ENCODE assay signal across 11 mouse cellular contexts in genomic region chr8:108702201-108702600, GRCm38 (mm10).
DNase-seq lines count a peak whose midpoint lies in the region; ATAC-seq and TF ChIP-seq lines count a peak whose summit lies in the region.
"Had no signal": no experiment of that assay in that cellular context is flagged by ENCODE, and none has a peak within 500 bp of the region (broad histone marks: within the 10 kb centered on the region; RNA-seq: fewer than 3 reads in every experiment).

No protein-coding gene starts in this region.

- TF ChIP-seq CTCF in lung, adult 2 months (IDR thresholded peaks at IDR 0.05; ENCODE audit: insufficient read depth, low read length): no peak
- TF ChIP-seq CTCF in forebrain, postnatal 0 days (IDR thresholded peaks at IDR 0.05; ENCODE audit: low read depth): no peak

- peak overlapping the region; percentile 99; the same call in 1 of the 2 replicates for H3K9ac ChIP-seq in lung, embryonic 15.5 days
- peak overlapping the region; percentile 33; the same call in 1 of the 2 replicates for H3K9ac ChIP-seq in forebrain, postnatal 0 days
- H3K9ac ChIP-seq in limb, embryonic 15.5 days: no peak overlapping the region
- H3K9ac ChIP-seq in stomach, embryonic 16.5 days (ENCODE audit: low read length): peak overlapping the region; percentile 54

- 55% methylated on average over 1 of the region's 1 CpGs for WGBS in lung, embryonic 15.5 days
- 90% methylated on average over 1 of the region's 1 CpGs for whole genome bisulfite sequencing in lung, adult 2 months
- WGBS in forebrain, postnatal 0 days: 19% methylated on average over 1 of the region's 1 CpGs
- 58% methylated on average over 1 of the region's 1 CpGs for WGBS in limb, embryonic 15.5 days
- WGBS in stomach, embryonic 16.5 days: 64% methylated on average over 1 of the region's 1 CpGs

- peaks cover 45% of the 10 kb centered on the region for H3K4me1 ChIP-seq in lung, embryonic 15.5 days
- H3K4me1 ChIP-seq in lung, adult 2 months (ENCODE audit: control insufficient read depth, insufficient read depth, low read length): peaks cover 7% of the 10 kb centered on the region
- H3K4me1 ChIP-seq in forebrain, postnatal 0 days (ENCODE audit: insufficient read depth): no peaks in the 10 kb centered on the region
- peaks cover 20% of the 10 kb centered on the region for H3K4me1 ChIP-seq in limb, embryonic 15.5 days
- peaks cover 25% of the 10 kb centered on the region for H3K4me1 ChIP-seq in stomach, embryonic 16.5 days (ENCODE audit: control insufficient read depth, insufficient read depth, low read length)

- H3K9me3 ChIP-seq in lung, embryonic 15.5 days: no peaks in the 10 kb centered on the region
- no peaks in the 10 kb centered on the region for H3K9me3 ChIP-seq in forebrain, postnatal 0 days (ENCODE audit: low read length)
- H3K9me3 ChIP-seq in limb, embryonic 15.5 days: no peaks in the 10 kb centered on the region
- H3K9me3 ChIP-seq in stomach, embryonic 16.5 days (replicated peaks; ENCODE audit: control insufficient read depth, low read length): no peaks in the 10 kb centered on the region

- ATAC-seq in lung, embryonic 15.5 days (ENCODE audit: borderline replicate concordance, extremely low read depth, low FRiP score, low TSS enrichment): no peak
- no peak for ATAC-seq in forebrain, postnatal 0 days
- ATAC-seq in limb, embryonic 15.5 days (ENCODE audit: insufficient number of reproducible peaks, low FRiP score, low TSS enrichment, low read depth): no peak
- ATAC-seq in stomach, embryonic 16.5 days (ENCODE audit: insufficient read depth, low FRiP score): no peak
- no peak for ATAC-seq in erythroblast, adult 5-6 weeks (replicated peaks; ENCODE audit: low FRiP score, poor library complexity, severe bottlenecking)

- no peak for TF ChIP-seq POLR2A in lung, adult 2 months (IDR thresholded peaks at IDR 0.05; ENCODE audit: borderline replicate concordance, extremely low read depth, low read depth, low read length)

- peak overlapping the region; percentile 98; the same call in 1 of the 2 replicates for H3K27ac ChIP-seq in lung, embryonic 15.5 days
- no peak overlapping the region for H3K27ac ChIP-seq in forebrain, postnatal 0 days (ENCODE audit: low read depth, low read length)
- H3K27ac ChIP-seq in limb, embryonic 15.5 days: peak overlapping the region; percentile 98
- H3K27ac ChIP-seq in stomach, embryonic 16.5 days (ENCODE audit: low read length): no peak overlapping the region
- H3K27ac ChIP-seq: macrophage had no signal

- H3K36me3 ChIP-seq in lung, embryonic 15.5 days: no peaks in the 10 kb centered on the region
- no peaks in the 10 kb centered on the region for H3K36me3 ChIP-seq in forebrain, postnatal 0 days (ENCODE audit: insufficient read depth)
- no peaks in the 10 kb centered on the region for H3K36me3 ChIP-seq in limb, embryonic 15.5 days
- H3K36me3 ChIP-seq in stomach, embryonic 16.5 days (ENCODE audit: control insufficient read depth, insufficient read depth, low read length): no peaks in the 10 kb centered on the region

- peak overlapping the region; percentile 70 for H3K4me2 ChIP-seq in lung, embryonic 15.5 days
- no peak overlapping the region for H3K4me2 ChIP-seq in forebrain, postnatal 0 days (ENCODE audit: low read depth)
- H3K4me2 ChIP-seq in limb, embryonic 15.5 days: peak overlapping the region; percentile 60
- peak overlapping the region; percentile 60 for H3K4me2 ChIP-seq in stomach, embryonic 16.5 days (ENCODE audit: low read depth, low read length)

- no peak for DNase-seq in lung, adult 2 months
- DNase-seq in forebrain, postnatal 0 days: no peak
- no peak for DNase-seq in testis, postnatal 14 days (ENCODE audit: low spot score)
- no peak for DNase-seq in gastrocnemius, adult 8-10 months (ENCODE audit: low spot score in 2 of 2)
- DNase-seq: cerebellum, postnatal 14 days; heart, postnatal 36 days had no signal

- H3K4me3 ChIP-seq in lung, embryonic 15.5 days: peak overlapping the region; percentile 88; the same call in 1 of the 2 replicates
- no peak overlapping the region for H3K4me3 ChIP-seq in lung, adult 2 months (replicated peaks; ENCODE audit: extremely low read depth, low read depth, low read length)
- H3K4me3 ChIP-seq in forebrain, postnatal 0 days (ENCODE audit: low read depth, low read length): no peak overlapping the region
- peak overlapping the region; percentile 75 for H3K4me3 ChIP-seq in limb, embryonic 15.5 days
- H3K4me3 ChIP-seq in stomach, embryonic 16.5 days (replicated peaks; ENCODE audit: low read length): peak overlapping the region; percentile 86

- H3K27me3 ChIP-seq in lung, embryonic 15.5 days: peaks cover 27% of the 10 kb centered on the region
- peaks cover 45% of the 10 kb centered on the region for H3K27me3 ChIP-seq in forebrain, postnatal 0 days (ENCODE audit: insufficient read depth, low read length)
- peaks cover 22% of the 10 kb centered on the region for H3K27me3 ChIP-seq in limb, embryonic 15.5 days
- H3K27me3 ChIP-seq in stomach, embryonic 16.5 days (ENCODE audit: control insufficient read depth, insufficient read depth, low read length): peaks cover 12% of the 10 kb centered on the region

Comparison
In these comparisons a context has a peak if more than half of its experiments do, and no peak if none do; other contexts are left out.
1. H3K4me3 ChIP-seq: peak in lung, embryonic 15.5 days (single experiment), limb, embryonic 15.5 days (single experiment) and stomach, embryonic 16.5 days (single experiment); none in lung, adult 2 months (single experiment) and forebrain, postnatal 0 days (single experiment).
2. H3K27ac ChIP-seq: peak in lung, embryonic 15.5 days (single experiment) and limb, embryonic 15.5 days (single experiment); none in forebrain, postnatal 0 days (single experiment) and stomach, embryonic 16.5 days (single experiment).